ENCODE assay signal across 14 mouse cellular contexts in genomic region chr2:50003866-50004265, GRCm38 (mm10).
DNase-seq lines count a peak whose midpoint lies in the region.
"Had no signal": no experiment of that assay in that cellular context is flagged by ENCODE, and none has a peak within 500 bp of the region (broad histone marks: within the 10 kb centered on the region; RNA-seq: fewer than 3 reads in every experiment).

No protein-coding gene starts in this region.

- peak; percentile 64 to 70 for DNase-seq in adrenal gland, adult (ENCODE audit: inconsistent age in 2 of 2, low spot score in 1 of 2)
- no peak for DNase-seq in adrenal gland, postnatal 4 days (ENCODE audit: low spot score in 2 of 2)
- DNase-seq in adrenal gland, adult 8-10 months: peak; percentile 23
- DNase-seq in adrenal gland, postnatal 25 days: peak; percentile 7
- DNase-seq in retina, postnatal 1 day: no peak
- DNase-seq in ovary, postnatal 14 days (ENCODE audit: low spot score): no peak
- DNase-seq: cerebellum, adult 11-12 months; cerebellum, adult 8-10 months; cerebellum, postnatal 36 days; embryo, embryonic 11 days; gastrocnemius, postnatal 14 days; heart, adult 18-20 months; heart, postnatal 14 days; kidney, adult 2 months had no signal

Comparison
In these comparisons a context has a peak if more than half of its experiments do, and no peak if none do; other contexts are left out.
1. DNase-seq: peak in adrenal gland, adult (2 of 2), adrenal gland, adult 8-10 months (single experiment) and adrenal gland, postnatal 25 days (single experiment); none in adrenal gland, postnatal 4 days (0 of 2), retina, postnatal 1 day (single experiment) and ovary, postnatal 14 days (single experiment).